Mouse (Mus musculus) layer of hippocampus, postnatal 25 days (tissue): ENCODE results near the gene Jam2. TPM values are rescaled to one million over a fixed set of nuclear protein-coding genes. Genes with fewer than 3 reads are reported as not detected.
A peak's percentile ranks its signal among the peaks of the same experiment; 100 is the strongest.

Source experiments
- DNase-seq, 2 experiments: peaks; one replicate each; pipeline ENCODE4 v3.0.0; 2022; ENCODE audit warnings: mixed read lengths in 2 of 2, low spot score in 1 of 2; ENCODE audit errors: extremely low spot score in 1 of 2
- total RNA-seq, 2 experiments: library from RNA; stranded (reverse); gene quantifications; 2 replicates each; pipeline ENCODE4 v1.2.3; 2021

Gene Jam2
- total RNA-seq, 2 experiments from 2014 or later: 22.4 TPM

DNA sequence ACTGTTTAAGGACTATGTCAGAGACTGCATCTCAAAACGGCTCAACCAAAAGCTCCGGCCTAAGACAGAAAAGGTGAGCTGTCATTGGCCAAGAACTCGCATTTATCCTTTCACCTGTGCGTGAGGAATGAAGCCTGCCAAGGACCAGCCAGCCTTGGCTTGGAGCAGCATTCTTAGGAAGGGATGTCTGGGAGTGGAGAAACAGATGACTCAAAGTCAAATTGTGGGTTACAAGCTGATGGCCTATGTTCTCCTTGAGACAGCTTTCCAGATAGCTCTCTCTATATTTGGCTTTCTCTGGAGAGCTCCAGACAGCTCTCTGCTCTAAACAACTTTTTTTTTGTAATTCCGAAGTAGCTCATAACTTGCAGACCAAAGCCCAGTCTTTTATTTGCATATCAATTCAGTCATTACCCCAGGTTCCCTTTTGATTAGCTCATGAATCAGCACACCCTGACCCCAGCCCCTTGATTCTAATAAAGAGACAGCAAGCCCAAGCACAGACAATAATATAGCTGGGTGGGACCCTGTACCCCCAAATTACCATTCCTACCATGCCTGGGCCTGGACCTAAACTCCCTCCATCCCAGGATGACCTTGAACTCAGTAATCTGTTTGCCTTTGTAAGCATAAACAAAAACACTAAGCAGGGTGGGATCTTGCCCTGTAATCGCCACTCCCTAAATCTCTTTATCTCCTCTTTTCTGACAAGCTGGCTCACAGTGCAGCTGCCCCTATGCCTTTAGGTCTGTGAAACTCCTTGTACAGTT is 5.1 kb downstream of the Jam2 start:
- no peak for DNase-seq

DNA sequence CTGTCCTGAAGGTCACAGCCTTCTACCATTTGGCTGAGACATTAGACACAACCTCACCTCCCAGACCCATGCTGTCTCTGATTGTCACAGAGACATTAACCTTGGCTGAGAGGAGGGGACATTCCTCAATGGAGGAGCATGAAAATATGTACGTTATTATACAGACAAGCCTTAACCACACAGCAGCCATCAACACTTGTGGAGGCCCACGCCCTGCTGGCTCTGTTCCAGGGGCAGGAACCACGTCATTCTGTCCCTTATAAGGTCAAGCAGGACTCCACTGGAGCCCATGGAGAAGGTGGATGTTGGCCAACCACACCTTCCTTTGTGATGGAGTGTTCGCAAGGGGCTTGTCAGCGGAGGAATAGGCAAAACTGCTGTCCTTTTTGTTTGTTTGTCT is 5.8 kb downstream of the Jam2 start:
- DNase-seq: no peak

DNA sequence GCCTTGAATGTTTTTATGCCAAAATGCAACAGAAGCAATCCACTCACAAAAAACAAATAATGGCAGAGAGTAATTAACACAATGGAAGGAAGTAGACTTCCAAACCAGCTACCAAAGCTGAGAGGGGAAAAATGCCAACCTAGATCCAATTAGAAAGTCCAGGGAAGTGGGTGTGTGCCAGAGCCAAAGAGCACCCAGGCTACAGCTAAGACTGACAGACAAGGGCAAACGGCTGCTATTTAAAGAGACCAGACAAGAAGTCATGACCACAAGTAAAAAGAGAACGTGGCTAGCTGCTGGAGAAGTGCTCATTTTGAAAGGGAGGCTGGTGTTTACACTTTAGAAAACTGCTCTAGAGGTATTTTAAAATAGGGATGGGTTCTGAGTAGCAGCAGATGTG is 9.4 kb downstream of the Jam2 start:
- DNase-seq: no peak

DNA sequence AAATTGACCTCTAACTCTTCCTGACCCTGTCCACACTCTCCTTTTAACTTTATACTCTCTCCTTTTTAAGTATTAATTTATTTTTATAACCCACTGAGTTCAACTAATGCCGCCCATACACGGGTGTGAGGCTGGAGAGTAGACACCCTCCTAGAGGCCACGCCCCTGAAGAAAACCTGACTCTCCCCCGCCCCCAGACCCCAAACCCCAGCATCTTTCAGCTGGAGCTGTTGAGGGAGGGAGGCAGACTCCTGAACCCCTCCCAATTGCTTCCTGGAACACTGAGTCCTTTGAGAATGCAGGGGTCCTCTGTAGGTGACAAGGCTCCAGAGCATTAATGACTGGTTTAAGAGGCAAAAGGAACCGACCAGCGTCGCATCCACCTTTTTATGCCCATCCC is 11.0 kb downstream of the Jam2 start:
- DNase-seq: no peak

DNA sequence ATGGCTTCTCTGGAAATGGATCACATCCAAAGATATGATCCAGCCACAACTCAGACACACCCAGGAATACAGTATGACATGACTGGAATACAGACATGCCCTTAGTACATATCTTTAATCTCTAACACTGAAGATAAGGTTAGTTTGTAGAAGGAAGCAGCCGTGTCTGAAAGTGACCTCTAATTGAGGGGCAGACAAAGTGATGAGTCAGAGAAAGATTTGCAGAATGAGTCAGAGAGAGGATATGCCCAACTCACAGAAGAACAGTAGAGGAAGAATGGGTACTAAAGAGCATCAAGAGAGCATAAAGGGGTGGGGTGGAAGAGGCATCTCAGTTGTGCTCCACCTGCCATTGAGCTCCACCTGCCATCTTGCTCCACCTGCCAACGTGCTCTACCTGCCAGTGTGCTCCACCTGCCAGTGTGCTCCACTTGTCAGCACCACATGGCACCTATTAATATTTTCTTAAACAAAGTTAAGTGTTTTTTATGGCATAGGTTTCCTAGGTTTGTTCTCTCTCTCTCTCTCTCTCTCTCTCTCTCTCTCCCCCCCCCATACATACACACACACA is 16.8 kb downstream of the Jam2 start:
- no peak for DNase-seq

DNA sequence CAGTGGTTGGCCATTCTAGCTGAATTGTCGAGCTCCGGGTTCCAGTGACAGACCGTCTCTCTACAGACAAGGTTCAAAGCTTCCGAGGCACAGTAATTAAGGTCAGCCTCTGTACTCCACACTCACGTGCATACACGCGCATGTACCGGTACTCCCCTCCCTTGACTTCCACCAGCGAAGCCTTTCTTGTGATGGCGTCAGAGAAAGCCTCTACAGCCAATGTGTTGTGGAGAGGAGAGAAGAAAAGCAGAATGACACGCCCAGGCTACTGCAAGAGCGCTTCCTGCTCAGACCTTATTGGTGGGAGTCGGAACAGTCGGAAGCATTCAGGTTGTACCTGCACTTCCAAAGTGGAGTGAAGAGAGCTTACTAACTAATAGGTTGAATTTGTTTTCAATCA is 19.5 kb downstream of the Jam2 start:
- DNase-seq: no peak

DNA sequence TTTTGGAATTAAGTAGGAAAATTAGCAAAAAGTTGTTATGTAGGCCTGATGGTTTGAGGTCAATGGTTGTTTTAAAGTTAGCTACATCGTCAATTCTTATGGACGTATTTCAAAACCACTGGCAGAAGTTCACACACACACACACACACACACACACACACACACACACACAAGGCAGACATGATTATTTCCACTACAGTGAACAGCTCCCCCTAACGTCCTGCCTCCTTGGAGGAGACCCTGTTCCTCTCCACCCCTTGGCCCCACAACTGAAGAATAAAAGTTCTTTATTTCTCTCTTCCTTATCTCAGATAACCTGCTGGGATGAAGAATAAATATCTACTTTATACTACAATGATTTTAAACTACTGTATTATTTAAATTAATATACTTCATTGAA is 21.4 kb downstream of the Jam2 start:
- DNase-seq: no peak

DNA sequence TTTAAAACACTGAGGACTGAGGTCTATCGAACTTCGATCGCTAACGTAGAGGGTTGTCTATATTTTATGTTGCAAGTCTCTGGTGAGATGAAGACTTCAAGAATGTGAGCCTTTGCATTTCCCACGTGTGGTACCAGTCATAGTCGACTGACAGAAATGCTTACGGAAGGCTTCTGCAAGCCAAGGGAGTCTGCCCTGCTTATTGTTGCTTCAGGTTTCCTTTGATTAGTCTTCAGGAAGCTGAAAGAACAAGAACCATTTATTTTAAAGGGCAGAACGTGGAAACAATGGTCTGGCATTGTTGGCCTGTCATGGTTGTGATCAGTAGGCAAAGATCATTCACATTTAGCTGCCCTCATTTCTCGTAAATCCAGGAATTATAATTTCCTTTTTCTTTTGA is 22.8 kb downstream of the Jam2 start:
- DNase-seq: no peak

DNA sequence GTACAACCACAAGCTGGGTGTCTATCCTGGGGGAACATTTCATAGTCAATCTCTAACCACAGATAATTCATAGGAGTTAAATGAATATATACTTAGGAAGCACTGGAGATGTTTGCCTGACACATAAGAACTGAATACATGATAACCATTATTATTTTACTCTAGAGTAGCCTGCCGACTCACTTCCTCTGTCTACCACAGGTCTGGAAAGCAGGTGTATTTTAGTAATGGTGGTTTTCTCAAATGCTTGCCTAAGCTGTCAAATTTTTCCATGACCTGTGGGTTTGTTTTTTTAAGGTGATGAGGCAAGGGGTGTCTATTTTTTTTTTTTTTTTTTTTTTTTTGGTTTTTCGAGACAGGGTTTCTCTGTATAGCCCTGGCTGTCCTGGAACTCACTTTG is 26.1 kb downstream of the Jam2 start:
- DNase-seq: no peak

DNA sequence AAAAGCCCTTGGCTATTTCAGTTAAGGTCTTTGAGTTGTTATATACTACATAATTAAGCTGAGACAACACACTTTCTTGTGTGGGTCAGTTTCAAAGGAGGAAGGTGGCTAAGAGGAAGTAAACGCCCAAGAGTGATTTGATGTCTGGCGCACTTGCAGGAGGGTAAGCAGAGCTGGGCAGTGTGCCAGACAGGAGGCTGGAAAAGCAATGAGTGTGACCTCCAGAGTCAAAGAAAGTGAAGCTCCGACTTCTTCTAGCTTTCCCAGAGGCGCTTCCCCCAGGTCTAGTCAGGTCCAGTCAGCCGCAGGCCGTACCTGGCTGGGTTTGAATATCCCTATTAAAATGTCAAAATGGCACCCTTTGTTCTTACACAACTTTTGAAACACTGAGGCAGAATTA is 28.3 kb downstream of the Jam2 start:
- no peak for DNase-seq

DNA sequence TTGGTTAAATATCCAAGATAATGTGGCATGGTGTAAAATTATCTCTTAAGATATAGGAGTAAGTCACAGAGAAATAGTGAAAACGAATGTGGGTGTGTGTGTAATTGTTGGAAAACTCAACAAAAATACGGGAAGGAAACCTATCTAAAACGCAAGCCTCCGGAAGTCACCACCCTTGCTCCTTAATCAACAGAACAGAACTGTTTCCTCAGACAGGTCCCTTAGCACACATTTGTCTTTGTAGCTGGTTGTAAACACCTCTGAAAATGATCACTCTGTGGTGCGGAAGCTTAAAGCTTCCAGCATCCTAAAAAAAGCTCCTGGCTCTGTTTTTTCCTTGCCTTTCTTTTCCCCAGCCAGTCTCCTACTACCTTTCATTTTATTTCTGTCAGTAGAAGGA is 30.9 kb downstream of the Jam2 start:
- no peak for DNase-seq

DNA sequence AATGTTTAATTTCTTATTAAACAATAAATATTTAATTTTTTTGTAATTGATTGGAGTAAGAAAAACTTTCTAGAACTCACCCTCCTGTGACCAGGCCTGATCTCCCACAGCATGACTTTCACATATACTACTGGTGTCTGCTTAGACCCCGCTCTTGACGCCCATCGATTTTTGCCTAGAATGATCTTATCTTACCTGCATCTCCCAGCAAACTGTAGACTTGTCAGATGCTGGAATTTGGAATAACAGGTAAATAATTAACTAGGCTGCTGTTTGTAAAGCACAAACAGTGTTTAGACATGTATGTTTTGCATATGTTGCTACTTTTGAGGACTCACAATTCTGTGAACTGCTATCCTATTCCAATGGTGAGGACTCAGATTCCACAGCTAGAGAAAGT is 32.3 kb downstream of the Jam2 start:
- DNase-seq: no peak

DNA sequence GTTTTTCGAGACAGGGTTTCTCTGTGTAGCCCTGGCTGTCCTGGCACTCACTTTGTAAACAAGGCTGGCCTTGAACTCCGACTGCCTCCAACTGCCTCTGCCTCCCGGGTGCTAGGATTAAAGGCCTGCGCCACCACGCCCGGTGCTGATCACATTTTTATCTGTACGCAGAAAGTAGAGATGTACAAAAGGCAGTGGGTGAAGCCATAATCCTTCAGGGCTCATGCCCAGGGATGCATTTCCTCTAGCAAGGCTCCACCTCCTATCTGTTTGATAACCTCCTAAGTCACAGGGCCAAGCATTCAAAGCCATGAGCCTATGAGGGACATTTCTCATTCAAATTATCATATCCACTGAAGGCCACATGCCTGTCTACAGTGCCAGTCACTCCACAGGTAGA is 34.0 kb downstream of the Jam2 start:
- DNase-seq: no peak

DNA sequence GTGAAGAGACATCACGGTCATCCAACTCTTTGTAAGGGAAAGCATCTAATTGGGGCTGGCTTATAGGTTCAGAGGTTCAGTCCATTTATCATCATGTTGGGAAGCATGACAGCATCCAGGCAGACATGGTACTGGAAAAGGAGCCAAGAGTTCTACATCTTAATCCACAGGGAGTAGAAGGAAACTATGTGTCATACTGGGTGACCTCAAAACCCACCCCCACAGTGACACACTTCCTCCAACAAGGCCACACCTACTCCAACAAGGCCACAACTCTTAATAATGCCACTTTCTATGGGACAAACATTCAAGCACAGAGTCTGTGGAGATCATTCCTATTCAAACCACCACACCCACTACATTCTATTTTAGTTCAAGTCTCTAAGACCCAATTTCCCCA is 36.3 kb downstream of the Jam2 start:
- DNase-seq: no peak

DNA sequence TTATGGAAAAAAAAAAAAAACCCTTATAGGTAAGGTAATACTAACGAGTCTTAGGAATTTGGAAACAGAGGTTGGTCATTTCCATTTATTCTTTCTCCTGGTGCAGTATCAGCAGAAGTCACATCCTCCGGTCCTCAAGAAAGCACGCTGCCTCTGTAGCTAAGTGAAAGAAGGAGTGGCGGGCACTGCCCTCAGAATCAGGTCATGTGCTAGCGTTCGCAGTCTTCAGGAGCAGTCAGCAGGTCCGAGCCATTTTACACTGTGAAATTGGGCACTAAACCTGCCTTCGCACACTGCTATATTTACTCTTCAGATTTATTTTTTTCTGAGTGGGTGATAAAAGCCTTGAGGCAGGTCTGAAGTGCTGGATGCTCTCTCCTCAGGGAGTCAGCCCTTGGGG is 39.9 kb downstream of the Jam2 start:
- DNase-seq: no peak

DNA sequence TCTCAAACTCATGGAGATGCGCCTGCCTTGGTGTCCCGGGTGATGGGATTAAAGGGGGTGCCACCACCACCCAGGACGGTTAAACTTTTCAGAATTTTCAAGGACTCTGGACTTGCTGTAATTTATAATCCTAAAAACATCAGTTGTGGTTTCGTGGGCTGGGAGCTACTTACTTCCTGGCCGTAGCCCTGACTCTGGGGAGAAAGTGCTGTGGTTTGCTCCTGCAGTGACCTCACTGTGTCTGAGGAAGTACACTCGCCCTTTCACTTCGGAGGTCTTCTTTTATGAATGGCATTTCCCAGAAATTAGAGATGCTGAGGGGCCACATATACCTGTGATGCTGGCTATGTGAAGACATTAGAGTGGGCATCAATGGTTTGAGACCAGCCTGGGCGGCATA is 40.6 kb downstream of the Jam2 start:
- DNase-seq: no peak

DNA sequence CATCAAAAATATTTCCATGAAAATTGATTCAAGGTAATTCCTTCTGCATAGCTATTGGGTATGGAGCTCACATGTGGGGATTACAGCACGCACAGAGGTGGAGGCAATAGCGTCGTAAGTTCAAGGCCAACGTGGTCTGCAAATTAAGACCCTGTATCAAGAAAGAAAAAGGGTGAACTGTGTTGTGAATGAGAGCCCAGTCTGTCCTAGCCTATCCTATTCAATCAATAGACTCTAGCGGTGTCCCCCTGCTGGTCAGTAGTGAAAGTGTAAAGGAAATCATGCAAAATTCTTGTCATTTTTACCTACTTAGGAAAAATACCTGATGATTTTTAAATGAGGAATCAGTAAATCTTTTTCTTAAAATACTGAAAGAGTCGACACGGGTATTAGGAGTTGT is 43.5 kb downstream of the Jam2 start:
- DNase-seq: peak in 1 of 2 experiments; percentile 33

DNA sequence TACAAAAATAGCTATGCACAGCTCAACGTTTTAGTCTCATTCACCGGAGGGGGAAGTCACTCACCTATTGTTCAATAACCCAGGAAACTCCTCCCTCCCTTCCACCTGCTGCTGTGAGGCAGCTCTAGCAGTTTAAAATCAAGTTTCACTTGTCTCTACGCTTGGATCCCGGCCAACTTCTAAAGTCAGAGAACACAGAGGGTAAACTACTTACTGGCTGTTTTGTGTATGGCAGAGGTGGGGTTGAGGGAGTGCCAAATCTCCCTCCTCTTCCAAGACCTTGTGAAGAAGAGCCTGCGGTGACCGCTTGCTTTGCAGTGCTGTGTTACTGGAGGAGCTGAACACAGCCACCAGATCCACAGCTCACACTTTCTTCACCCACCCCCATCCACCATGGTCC is 51.1 kb downstream of the Jam2 start:
- DNase-seq: no peak

DNA sequence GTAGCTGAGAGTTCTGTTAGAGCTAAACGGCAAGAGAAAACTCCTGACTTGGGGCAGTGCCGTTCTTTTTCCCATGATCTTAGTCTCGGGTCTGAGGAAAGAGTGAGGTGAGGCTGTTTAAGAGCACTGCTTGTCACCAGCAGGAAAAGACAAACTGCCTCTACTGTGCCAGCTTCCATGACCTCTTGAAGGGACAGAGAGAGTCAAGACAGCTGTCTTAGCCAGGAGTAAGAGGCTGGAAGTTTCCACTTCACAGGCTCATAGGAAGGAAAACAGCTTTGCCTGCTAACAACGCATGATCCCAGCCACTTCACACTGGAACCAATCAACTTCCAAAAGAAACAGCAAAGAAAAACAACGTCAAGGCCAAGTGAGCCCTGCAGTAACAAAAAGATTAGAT is 57.8 kb downstream of the Jam2 start:
- no peak for DNase-seq

DNA sequence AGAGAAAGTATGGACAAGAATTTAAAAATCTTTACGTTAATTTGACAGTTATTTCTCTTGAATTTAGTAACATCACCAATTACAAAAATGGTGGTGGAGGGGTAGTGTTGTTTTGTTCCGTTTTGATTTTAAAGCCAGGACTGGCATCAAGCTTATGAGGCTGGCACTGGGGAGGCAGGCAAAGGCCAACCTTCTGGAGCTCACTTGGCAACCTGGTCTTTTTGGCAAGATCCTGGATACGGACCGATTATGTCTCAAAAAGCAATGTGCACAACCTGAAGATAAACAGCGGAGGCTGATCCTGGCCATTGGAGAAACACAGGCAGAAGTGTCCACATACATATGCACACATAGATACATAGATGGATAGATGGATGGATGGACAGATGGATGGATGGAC is 58.8 kb downstream of the Jam2 start:
- no peak for DNase-seq

DNA sequence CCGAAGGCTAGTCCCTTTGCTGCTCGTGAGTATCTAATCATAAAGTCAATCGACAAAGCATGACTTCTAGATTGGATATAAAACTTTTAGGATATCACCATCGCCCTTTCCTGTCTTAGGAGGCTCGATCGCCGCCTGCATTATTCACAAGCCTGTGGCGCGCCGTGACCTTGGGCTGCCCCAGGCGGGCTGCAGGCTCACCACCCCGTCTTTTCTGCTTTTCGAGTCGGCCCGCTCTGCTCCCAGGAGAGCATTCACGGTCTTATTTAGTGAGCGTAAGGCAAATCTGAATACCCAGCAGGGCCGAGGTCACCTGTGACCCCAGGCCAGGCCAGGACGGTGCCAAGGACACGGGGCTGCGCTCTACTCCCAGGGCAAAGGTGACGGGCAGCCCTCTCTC is 60.4 kb downstream of the Jam2 start:
- DNase-seq: no peak

DNA sequence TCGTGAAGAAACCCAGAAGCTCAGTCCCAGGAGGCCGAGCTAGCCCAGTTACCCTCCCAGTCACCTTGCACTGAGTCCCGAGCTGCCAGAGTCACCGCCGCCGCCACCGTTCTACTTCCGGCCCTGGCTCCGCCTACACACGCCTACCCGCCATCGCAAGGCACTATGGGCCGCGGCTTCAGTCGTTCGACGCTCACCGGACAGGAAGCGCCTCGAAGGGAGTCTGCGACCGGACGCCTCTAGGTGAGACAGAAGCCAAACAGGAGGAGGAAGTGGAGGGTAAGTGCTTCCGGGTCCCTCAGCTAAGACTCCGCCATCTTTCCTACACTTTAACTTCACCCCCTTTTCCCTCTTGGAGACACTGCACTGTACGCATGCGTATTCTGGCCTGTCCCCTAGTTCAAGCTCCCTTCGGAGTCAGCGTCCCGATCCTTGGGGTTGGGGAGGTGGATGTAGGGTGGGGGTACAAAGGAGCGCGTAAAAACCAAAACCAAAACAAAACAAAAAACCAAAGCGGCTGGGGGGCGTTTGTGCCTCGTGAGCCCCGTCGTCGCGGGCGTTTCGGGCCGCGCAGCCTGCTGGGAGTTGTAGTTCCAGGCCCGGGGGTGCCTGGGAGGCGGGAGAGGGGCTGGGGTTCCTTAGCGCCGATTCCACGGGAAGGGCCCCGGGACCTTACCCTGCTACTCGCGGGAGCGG is 61.0 kb downstream of the Jam2 start, which contains the start of gene Gabpa:
Gene Gabpa (plus strand): TSS at position 181 of the 696 bp plus-strand sequence.
- peak; percentile 74 to 76 for DNase-seq
